Mouse (Mus musculus) CD4-positive, CD25-positive, alpha-beta regulatory T cell, adult 2 months (primary cell): ENCODE data around the gene Adamts10.

Experiments
- DNase-seq: peaks from one replicate; pipeline ENCODE4 v3.0.0-alpha.2; 2012; ENCODE audit warnings: low read depth, low spot score

Gene Adamts10

DNA sequence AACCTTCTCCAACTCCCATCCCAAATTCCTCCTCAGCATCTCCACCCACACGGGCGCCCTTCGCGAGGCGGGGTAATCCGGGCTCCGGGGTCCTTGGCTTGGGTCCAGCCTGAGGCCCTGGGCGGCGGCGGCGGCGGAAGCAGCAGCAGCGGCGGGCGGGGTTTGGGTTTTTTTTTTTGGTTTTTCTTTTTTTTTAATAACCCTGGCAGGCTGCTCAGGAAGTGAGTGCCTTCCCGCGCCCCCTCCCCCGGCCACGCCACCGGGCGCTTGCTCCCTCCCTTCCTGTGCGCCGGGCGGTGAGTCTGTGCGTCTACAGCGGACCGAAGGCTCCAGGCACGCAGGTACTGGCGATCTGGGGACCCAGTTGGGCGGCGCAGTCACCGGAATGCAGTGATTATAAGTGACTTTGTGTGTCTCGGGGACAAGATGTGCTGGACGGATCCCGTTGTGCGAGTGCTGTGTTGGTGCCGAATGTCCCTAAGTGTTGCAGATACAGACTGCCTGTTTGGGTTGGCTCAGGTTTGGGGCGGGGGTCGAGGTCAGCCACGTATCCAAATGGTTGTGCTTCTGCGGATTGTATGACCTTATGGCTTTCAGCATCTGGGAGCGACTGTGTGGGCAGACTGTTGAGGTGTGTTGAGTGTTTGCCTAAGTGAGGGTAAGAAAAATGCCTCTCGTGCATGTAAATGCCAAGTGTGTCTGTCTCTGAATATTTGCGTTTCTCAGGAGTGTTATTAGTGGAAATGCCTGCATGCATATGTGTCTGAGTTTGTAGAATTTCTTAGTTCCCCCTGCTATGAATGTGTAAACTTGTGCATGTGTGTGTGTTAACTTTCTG, at the start of gene Adamts10:
TSS of gene Adamts10 (plus strand) at position 287 of the 838 bp plus-strand sequence.
- DNase-seq = peak; percentile 87

DNA sequence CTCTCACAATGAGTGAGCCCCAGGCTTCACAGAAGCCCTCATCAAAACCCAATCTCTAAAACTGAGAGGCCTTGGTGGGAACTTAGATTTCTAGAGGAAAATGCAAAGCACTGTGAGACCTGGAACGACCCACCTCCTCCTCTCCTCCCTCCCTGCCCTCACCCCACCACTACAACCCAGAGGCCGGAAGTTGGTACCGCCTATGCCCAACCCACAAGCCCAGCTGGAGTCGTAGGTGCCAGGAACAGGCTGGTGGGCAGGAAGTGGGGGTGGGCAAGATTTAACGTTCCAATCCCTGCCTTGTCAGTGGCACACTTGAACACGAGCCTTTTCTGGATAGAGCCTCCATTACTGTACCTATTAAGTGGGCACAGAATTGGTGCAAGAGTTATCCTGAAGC, 40.0 kb upstream of the Adamts10 start:
- peak; percentile 77 for DNase-seq

DNA sequence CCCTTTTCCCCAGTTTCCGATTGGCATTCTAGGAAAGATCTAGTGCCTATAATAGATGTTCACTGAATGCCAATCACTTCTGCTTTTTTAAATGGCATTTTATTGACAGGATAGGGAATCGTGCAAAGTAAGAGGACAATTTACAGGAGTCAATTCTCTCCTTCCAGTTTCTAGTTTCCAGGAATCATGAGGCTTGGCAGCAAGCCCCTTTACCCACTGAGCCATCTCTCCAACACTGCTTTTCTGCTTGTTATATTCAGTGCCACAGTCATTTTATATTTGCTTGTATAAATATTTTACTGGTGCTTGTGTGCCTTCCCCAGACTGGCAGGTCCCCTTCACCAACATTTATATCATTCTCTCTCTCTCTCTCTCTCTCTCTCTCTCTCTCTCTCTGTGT, 36.8 kb upstream of the Adamts10 start:
- no peak for DNase-seq

DNA sequence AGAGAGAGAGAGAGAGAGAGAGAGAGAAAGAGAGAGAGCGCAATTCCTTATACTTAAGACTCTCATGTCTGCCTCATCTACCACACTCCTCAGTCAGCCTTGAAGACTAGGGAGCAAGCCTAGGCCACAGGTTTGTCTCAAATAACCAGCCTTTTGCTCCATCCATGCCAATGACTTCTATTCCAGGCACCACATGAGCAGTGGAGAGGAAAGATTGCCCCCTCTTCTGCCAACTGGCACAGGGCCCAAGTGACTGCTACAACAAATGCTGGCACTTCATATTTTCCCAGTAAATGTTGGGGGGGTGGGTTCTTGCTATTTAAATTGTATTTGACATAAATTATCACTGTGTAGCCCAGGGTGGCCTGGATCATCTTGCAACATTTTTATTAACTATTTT, 36.4 kb upstream of the Adamts10 start:
- DNase-seq = no peak

DNA sequence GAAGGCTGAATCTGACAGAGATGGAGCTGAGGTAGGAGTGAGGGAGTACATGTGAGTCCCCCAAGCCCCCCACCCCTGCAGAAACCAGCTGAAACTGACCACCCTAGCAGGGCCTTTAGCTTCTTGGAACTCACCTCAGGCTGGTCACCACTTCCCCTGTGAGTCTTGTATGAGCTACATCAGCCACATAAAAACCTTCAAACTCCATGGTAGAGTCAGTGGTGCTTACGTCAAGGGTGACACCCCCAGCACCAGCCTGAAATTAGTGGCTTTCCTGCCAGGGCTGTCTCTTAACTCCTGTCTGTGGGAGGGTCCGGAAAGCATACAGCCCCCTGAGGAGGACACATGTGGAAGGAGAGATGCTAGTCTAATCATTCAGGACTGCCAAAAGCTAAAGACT, 32.6 kb upstream of the Adamts10 start:
- no peak for DNase-seq

DNA sequence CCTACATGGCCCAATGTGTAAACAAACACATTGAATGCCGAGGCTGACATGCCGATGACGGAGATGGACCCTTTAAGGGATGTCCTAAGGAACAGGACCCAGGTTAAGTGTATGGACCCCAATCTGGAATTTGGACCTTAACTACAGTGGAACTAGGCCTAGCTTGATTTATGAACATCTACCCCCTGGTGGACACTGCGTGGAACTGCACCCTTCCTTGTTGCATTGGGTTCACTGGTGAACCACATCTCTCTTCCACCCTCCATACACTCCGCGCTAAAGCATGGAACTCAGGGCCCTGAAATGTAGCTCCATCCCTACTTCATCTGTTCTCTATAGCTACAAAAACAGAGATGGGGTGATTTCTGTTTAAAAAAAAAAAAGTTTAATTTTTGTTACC, 30.9 kb upstream of the Adamts10 start:
- peak; percentile 77 for DNase-seq

DNA sequence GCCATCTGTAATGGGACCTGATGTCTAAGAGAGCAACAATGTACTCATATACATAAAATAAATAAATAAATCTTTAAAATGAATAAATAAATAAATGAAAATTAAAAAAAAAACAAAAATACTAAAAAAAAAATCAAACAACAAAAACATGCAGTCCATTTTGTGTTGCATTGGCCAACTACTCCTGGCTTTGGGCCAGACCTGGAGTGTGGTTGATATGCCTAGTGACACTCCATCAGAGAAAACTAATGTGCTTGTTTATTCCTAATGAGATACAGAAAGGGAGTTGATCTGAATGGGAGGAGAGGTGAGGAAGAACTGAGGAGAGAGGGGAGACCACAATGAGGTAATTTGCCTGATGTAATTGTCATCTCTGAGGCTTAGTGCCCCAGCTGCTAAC, 29.4 kb upstream of the Adamts10 start:
- DNase-seq = no peak

DNA sequence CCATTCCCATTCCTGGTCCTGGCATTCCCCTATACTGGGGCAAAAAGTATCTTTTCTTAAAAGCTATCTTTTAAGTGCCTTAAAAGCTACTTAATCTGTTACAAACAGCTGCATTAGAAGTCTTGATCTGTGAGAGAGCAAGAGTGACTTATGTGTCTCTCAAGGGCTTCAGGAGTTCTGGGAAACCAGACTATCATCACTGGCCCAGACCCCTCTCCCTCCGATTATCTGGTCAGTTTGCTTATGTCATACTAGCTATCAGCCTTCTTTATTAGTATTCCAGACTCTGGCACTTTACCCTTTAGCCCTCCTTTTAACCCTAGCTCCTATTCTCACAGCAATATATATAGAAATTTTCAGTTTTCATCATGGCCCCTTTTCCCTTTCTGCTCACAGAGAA, 25.1 kb upstream of the Adamts10 start:
- DNase-seq = no peak

DNA sequence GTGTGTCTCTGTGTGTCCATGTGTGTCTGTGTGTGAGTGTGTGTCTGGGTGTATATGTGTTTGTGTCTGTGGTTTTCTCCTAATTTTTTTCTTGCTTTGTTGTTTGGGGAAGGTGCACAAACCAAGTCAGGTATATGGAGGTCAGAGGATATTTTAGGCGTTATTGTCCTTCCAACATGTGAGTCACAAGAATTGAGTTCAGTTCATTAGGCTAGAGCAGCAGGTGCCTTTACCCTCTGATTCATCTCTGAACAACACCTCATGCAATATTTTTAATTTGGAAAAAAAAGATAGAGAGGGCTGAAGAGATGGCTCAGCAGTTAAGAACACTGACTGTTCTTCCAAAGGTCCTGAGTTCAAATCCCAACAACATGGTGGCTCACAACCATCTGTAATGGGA, 15.6 kb upstream of the Adamts10 start:
- DNase-seq = no peak

DNA sequence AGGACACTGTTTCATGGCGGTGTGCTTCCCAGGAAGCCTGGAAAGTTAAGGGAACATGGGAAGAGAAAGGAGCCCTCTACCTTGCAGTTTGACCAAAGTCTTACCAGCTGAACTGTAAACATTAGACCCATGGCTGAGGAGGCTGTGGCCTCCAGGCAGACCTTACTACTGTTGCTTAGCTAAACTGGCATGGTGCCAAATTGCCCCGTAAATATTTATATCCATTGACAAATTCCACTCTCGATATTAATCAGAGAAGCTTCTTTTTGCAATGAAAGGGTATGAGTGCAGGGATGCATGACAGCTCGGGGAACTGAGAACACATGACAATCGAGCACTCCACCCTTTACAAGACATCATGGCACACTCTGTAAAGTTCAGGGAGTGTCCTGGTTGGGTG, 13.8 kb upstream of the Adamts10 start:
- DNase-seq = no peak

DNA sequence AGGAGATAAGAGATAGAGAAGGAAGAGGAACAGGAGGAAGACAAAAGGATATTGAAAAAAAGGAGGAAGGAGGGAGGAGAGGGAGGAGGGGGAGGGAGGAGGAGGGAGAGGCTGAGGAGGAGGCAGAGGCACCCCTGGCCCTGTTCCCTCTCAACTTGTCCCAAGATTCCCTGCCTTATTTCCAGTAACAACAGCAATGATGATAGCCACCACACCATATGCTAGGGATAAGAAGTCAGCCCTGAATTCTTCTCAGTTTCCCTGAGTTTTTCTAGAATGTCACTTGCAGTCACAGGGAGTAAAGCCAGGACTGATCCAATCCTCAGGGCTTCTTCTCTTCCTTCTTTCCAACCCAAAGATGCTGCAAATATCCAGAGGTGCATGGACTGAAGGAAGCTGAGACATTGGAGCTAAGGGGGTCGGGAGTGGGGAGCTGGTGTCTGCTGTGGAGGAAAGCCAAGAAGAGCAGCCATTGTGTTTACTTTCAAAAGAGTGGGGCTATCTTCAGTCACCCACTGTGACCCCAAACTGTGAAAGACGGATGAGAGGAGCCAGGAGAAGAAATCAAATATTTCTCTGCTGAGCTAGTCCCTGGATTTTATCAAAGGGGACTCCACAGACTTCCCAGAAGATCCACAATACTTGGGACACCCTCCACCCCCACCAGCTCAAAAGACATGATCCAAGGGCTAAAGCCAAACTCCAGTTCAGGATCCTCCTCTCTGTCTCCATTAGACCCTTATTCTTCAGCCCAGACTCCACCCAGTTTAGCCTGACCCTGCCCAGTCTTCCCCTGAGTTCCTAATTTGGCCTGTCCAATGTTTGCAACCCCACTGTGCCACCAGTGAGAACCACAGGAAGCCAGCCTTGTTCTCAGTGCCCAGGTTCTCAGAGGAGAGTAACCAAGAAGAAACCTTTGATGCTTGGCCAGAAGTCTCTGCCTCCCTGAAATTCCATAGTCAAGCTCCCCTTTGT, 11.3 kb upstream of the Adamts10 start:
- no peak for DNase-seq

DNA sequence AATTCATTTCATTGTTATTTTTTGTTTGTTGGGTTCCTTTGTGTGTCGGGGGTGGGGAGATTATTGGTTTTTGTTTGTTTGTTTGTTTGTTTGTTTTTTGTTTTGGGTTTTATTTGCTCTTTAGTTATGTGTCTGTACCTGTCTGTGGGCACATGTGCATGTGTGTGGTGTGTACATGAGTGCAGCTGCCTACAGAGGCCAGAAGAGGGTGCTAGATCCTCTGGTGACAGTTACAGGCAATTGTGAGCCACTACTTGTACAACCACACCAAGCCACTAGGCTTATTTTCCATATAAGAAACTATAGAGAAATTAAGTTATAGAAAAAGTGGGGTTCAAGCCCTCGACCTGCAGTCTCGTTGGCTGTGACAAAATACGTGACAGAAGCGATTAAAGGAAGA, 10.1 kb upstream of the Adamts10 start:
- peak; percentile 52 for DNase-seq

DNA sequence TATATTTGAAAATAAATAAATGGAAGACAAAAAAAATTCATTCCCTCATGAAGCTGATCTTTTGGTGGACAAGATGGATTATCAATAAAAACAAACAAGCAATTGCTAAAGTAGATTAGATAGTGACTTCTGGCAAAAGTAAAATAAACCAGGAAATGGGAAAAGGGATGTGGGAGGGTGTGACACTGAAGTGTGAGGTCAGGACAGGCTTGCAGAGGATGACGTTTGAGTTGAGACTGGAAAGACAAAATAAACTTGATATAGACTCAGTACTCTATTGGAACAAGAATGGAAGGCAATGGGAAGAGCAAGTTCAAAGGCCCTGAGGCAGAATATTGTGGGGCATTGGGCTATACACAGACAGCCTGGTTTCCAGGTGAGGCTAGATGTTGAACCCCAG, 3.6 kb upstream of the Adamts10 start:
- no peak for DNase-seq

DNA sequence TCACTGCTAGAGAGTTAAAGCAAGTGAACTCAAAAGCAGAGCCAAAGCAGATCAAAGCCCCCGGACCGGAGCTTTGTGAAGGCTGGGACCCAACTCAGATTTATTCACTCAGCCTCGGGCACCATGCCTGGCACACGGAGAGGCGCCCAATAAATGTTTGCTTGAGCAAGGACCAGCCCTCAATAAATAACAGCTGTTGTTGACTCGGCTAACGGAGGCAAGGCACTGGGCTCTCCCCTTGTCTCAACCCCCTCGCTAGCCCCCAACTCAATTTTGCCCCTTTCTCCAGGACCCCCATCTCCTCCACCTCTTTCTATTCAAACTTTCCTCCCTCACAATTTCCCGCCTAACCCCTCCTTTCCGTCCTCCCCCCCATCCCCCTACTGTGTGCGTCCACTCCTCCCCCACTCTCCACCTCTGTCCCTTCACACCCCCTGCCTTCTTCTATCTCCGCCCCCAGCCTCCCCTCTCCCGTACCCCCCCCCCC, 530 bp upstream of the Adamts10 start:
- DNase-seq = no peak

DNA sequence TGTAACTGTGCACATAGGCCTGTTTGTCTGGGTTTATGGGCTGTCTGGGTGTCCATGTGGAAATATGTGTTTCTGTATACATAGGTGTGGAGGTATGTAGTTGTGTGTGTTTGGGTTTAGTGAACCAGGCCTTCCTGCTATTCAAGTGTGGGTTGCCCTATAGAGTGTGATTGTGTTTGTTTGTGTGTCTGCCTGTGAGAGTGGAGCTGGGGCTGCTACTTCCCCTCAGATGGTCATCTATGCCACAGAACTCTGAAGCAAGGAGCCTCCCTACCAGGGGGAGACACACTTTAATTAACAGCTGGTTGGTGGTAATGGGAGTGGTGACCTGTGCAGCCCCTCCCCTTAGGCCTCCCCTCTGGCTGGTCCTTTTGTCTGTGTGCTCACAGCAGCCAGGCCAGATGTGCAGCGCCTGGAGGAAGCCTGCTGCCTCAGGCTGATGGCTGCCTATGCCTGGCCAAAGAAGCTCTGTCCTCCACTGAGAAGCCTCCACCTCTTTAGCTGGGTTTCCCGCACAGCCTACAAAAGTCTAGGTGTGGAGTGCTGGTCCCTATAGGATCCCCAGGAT, 886 bp downstream of the Adamts10 start:
- DNase-seq = peak; percentile 21

DNA sequence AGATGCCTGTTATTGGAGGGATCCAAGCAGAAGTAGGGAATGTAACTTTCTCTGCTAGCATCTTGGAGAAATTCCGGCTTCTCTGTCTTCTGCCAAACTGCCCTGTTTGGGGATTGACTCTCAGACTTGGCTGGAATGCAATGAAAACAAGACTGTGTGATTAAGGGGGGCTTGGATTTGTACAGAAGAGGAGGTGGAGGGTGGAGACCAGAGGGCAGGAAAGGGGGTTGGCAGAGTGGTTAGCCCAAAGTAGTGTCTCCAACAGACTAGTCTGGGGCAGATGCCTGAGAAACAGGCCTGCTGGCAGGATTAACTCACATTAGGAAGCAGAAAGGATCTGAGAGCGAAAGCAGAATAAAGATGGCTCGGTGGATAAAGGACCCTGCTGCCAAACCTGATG, 2.5 kb downstream of the Adamts10 start:
- DNase-seq = no peak

DNA sequence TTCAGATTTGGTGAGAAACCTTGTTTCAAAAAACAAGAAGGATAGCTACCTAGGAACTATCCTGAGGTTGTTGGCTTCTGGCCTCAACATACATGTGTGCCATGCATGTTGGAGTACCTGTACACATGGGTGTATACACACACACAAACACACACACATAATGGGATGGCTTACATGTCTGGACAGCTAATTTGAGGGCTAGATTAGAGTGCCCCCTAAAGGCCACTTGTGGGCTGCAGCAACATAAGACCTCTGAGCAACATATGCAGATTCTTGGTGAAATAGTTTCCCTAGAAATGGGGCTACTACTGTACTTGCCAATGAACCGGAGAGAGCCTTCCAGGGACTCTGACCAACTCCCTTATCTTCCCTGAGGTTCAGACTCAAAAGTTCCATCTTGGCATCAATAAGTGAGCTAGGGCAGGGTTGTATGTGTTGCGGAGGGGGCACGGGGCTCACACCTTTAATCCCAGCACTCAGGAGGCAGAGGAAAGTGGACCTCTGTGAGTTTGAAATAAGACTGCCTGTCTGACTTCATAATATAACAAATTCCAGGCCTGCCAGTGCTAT, 15.2 kb downstream of the Adamts10 start:
- DNase-seq = peak; percentile 77

DNA sequence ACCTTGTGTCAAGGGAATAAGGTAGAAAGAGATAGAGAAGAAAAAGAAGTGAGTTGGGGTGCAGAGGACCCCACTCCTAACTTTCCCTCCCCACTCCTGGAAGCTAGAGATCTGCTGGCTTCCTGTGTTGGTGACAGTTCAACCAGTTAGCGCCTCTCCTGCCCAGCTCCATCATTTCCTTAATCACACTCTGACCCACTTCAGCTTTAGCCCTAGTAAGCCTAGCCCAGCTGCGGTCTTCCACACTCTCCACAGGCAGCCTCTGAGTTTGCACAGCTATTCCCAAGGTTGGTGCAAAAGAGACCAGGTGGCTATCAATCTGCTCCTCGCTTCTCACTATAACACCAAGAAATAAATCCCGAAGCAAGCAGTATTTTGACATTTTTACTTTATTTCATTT, 15.9 kb downstream of the Adamts10 start:
- DNase-seq = no peak

DNA sequence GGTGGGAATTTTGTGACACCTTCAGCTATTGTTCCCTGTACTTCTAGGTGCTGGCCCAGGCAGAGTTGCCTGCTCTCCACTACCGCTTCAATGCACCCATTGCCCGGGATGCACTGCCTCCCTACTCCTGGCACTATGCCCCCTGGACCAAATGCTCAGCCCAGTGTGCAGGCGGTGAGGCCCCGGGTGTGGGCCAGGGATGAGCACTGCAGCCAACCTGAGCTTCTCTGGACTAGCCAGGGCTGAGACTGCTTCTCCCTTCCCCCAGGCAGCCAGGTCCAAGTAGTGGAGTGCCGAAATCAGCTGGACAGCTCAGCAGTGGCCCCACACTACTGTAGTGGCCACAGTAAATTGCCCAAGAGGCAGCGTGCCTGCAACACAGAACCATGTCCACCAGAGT, 25.2 kb downstream of the Adamts10 start:
- DNase-seq = no peak

DNA sequence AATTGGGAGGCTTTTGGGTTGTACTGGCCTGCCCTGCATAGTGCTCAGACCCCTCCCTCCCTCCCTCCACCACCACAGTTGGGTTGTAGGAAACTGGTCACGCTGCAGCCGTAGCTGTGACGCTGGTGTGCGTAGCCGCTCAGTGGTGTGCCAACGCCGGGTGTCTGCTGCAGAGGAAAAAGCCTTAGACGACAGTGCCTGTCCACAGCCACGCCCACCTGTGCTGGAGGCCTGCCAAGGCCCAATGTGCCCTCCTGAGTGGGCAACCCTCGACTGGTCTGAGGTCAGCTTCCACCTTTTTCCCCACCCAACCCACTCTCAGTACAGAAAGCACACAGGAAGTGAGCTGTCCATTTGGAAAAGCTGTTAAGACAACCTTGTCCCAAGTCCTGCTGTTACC, 26.4 kb downstream of the Adamts10 start:
- DNase-seq = no peak

DNA sequence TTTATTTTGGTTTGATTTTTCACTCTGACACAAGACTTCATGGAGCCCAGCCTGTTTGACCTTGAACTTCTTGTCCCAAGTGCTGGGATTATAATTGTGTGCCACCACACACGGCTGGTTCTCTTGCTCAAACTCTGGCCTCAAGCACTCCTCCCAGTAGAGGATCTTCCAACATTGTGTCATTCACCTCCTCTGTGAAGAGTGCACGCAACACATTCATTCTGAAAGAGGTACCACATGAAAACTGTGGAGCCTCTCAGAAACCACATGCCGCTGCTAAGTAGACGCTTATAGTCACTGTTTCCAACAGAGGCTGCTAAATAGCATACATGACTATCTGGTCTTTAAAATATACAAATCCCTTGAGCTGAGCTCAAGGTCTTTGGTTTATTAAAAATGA, 28.1 kb downstream of the Adamts10 start:
- no peak for DNase-seq

DNA sequence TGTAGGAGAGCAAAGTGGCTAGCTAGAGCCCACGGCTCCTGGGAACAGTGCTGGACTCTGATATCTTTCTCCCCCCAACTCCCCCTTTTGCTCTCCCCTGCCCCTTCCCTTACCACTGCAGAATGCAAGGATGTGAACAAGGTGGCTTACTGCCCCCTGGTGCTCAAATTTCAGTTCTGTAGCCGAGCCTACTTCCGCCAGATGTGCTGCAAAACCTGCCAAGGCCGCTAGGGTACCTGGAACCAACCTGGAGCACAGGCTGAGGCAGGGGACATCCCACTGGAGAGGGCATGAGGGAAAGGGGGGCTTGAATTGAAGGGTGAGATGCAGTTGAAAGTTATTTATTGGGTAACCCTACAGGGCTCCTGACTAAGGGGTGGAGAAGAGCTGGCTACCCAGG, 29.0 kb downstream of the Adamts10 start:
- peak; percentile 75 for DNase-seq
